Mouse (Mus musculus): Measurements from ENCODE around the gene Clic5.
"Not testable (repeated sequence)": the region's sequence is repeated elsewhere in the genome, so short reads cannot be mapped to it uniquely, and the experiment has no call there.

Gene Clic5

GRCm38 (mm10) chr17:44188042-44188768 is at the start of gene Clic5:
Gene Clic5 (plus strand): TSS chr17:44188584.
- DNase-seq (ENCODE audit: low spot score in 2 of 2), result peak in 1 of 2 experiments; percentile 25

- no peak for DNase-seq (ENCODE audit: low spot score in 2 of 2)
Observed at GRCm38 (mm10) chr17:44145806-44146205, 42.6 kb upstream of the Clic5 start.

GRCm38 (mm10) chr17:44148109-44148846 is 40.1 kb upstream of the Clic5 start:
- no peak for DNase-seq (ENCODE audit: low spot score in 2 of 2)

GRCm38 (mm10) chr17:44151130-44151529 is 37.3 kb upstream of the Clic5 start:
- DNase-seq (ENCODE audit: low spot score in 2 of 2), result peak in 1 of 2 experiments; percentile 59

- DNase-seq (ENCODE audit: low spot score in 2 of 2), result no peak
Observed at GRCm38 (mm10) chr17:44151889-44152288, 36.5 kb upstream of the Clic5 start.

GRCm38 (mm10) chr17:44153871-44154270 is 34.5 kb upstream of the Clic5 start:
- no peak for DNase-seq (ENCODE audit: low spot score in 2 of 2)

- DNase-seq (ENCODE audit: low spot score in 2 of 2), result no peak
Observed at GRCm38 (mm10) chr17:44155204-44155603, 33.2 kb upstream of the Clic5 start.

GRCm38 (mm10) chr17:44158186-44158585 is 30.2 kb upstream of the Clic5 start:
- no peak for DNase-seq (ENCODE audit: low spot score in 2 of 2)

GRCm38 (mm10) chr17:44160449-44160848 is 27.9 kb upstream of the Clic5 start:
- no peak for DNase-seq (ENCODE audit: low spot score in 2 of 2)

- DNase-seq (ENCODE audit: low spot score in 2 of 2), result no peak
Observed at GRCm38 (mm10) chr17:44162514-44162913, 25.9 kb upstream of the Clic5 start.

GRCm38 (mm10) chr17:44162935-44163334 is 25.4 kb upstream of the Clic5 start:
- no peak for DNase-seq (ENCODE audit: low spot score in 2 of 2)

- DNase-seq (ENCODE audit: low spot score in 2 of 2), result no peak
Observed at GRCm38 (mm10) chr17:44165730-44166347, 22.5 kb upstream of the Clic5 start.

GRCm38 (mm10) chr17:44169676-44170075 is 18.7 kb upstream of the Clic5 start:
- no peak for DNase-seq (ENCODE audit: low spot score in 2 of 2)

GRCm38 (mm10) chr17:44170316-44170715 is 18.1 kb upstream of the Clic5 start:
- no peak for DNase-seq (ENCODE audit: low spot score in 2 of 2)

- DNase-seq (ENCODE audit: low spot score in 2 of 2), result no peak
Observed at GRCm38 (mm10) chr17:44171930-44172329, 16.5 kb upstream of the Clic5 start.

GRCm38 (mm10) chr17:44173341-44173740 is 15.0 kb upstream of the Clic5 start:
- no peak for DNase-seq (ENCODE audit: low spot score in 2 of 2)

GRCm38 (mm10) chr17:44177291-44177690 is 11.1 kb upstream of the Clic5 start:
- no peak for DNase-seq (ENCODE audit: low spot score in 2 of 2)

GRCm38 (mm10) chr17:44181346-44181745 is 7.0 kb upstream of the Clic5 start:
- no peak for DNase-seq (ENCODE audit: low spot score in 2 of 2)

GRCm38 (mm10) chr17:44186871-44187270 is 1.5 kb upstream of the Clic5 start:
- DNase-seq (ENCODE audit: low spot score in 2 of 2), result no peak

- not testable (repeated sequence) for DNase-seq (ENCODE audit: low spot score in 2 of 2)
Observed at GRCm38 (mm10) chr17:44187537-44187936, 847 bp upstream of the Clic5 start.

- peak; percentile 10 to 26 for DNase-seq (ENCODE audit: low spot score in 2 of 2)
Observed at GRCm38 (mm10) chr17:44188769-44189145, 373 bp downstream of the Clic5 start.

- DNase-seq (ENCODE audit: low spot score in 2 of 2), result no peak
Observed at GRCm38 (mm10) chr17:44189696-44190095, 1.3 kb downstream of the Clic5 start.

GRCm38 (mm10) chr17:44190246-44190645 is 1.9 kb downstream of the Clic5 start:
- DNase-seq (ENCODE audit: low spot score in 2 of 2), result no peak

All from spleen, postnatal 10 days (tissue).